Mouse (Mus musculus): ENCODE results near the gene Trap1. TPM values are rescaled to one million over a fixed set of nuclear protein-coding genes. Genes with fewer than 3 reads are reported as not detected.
"Not testable (repeated sequence)": the region's sequence is repeated elsewhere in the genome, so short reads cannot be mapped to it uniquely, and the experiment has no call there.

Trap1 gene
- polyA plus RNA-seq, 1 experiment from 2014 or later: 83.7 TPM

DNA sequence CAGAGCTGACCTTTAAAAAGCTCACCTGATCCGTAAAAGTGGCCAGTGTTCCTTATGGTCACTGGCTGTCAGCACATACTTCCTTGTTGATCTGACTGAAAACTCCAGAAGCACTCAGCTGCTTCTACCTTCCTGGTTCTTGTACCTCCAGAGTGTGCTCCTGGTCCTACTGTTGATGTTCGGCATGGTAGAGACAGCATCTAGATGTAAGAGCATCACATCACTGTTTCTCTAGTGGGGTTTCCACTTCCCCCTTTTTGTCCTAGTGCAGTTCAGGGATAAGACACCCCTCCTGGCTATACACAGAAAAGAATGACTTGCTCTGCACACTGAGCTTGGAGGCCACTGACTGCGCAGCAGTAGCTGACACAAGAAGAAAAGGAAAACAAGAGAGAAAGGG is 43.2 kb downstream of the Trap1 start:
- no peak for ATAC-seq (ENCODE audit: insufficient number of reproducible peaks, insufficient read depth, low FRiP score, low TSS enrichment, low read depth)
- 83% methylated on average over 3 of the region's 3 CpGs for WGBS
- no peaks in the 10 kb centered on the region; the same call in 1 of the 2 replicates for H3K9me3 ChIP-seq
- no peak overlapping the region for H3K4me3 ChIP-seq
- no peak overlapping the region for H3K9ac ChIP-seq
- H3K27ac ChIP-seq: no peak overlapping the region
- H3K27me3 ChIP-seq: no peaks in the 10 kb centered on the region
- no peaks in the 10 kb centered on the region for H3K4me1 ChIP-seq
- peaks cover 36% of the 10 kb centered on the region for H3K36me3 ChIP-seq
- no peak overlapping the region for H3K4me2 ChIP-seq

DNA sequence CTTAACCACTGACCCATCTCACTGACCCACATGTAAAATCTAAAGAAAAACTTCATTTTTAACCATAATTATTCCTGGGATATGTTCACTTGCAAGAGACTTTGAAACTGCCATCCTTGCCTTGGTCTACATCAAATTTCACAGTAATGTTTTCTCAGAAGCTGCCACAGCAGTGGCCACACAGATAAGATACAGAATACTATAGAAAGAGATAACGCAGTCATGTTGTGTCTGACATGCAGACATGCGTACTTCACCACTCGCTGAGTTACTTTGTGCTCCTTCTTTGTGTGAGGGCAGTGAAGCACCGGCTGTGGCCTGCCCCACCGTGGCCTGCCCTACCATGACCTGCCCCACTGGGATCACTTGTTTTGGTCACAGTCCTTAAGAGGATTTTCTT is 43.7 kb downstream of the Trap1 start:
- ATAC-seq (ENCODE audit: insufficient number of reproducible peaks, insufficient read depth, low FRiP score, low TSS enrichment, low read depth): no peak
- Histone ChIP-seq H3K27ac (no peak overlapping the region), H3K4me2 (no peak overlapping the region), H3K4me1 (no peaks in the 10 kb centered on the region), H3K9me3 (no peaks in the 10 kb centered on the region; the same call in 1 of the 2 replicates), H3K36me3 (peaks cover 31% of the 10 kb centered on the region), H3K4me3 (no peak overlapping the region), H3K27me3 (no peaks in the 10 kb centered on the region), H3K9ac (no peak overlapping the region)
- WGBS: 75% methylated on average over 5 of the region's 5 CpGs

DNA sequence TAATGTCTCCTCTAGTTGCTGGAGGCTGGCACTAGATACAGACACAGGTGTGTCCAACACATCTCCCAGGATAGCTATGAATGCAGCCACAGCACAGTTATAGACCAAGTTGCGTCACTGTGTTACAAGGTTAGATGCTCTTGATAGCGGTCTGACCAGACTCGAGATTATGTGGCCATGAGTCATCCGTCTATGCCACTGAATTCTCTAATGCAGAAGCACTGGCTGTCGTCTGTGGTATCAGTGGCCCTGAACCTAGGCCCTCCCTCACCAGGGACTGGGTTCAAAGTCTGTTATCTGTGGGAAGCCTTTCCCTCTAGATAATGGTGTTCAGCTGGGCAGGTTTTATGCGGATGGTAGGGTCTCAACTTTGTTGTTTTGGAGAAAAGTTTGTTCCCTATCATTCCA is 45.3 kb downstream of the Trap1 start:
- no peak for ATAC-seq (ENCODE audit: insufficient number of reproducible peaks, insufficient read depth, low FRiP score, low TSS enrichment, low read depth)
- no peaks in the 10 kb centered on the region for H3K27me3 ChIP-seq
- no peaks in the 10 kb centered on the region; the same call in 1 of the 2 replicates for H3K9me3 ChIP-seq
- 88% methylated on average over 6 of the region's 6 CpGs for WGBS
- no peak overlapping the region for H3K4me2 ChIP-seq
- H3K36me3 ChIP-seq: peaks cover 15% of the 10 kb centered on the region
- no peak overlapping the region for H3K9ac ChIP-seq
- no peaks in the 10 kb centered on the region for H3K4me1 ChIP-seq
- no peak overlapping the region for H3K27ac ChIP-seq
- no peak overlapping the region for H3K4me3 ChIP-seq

DNA sequence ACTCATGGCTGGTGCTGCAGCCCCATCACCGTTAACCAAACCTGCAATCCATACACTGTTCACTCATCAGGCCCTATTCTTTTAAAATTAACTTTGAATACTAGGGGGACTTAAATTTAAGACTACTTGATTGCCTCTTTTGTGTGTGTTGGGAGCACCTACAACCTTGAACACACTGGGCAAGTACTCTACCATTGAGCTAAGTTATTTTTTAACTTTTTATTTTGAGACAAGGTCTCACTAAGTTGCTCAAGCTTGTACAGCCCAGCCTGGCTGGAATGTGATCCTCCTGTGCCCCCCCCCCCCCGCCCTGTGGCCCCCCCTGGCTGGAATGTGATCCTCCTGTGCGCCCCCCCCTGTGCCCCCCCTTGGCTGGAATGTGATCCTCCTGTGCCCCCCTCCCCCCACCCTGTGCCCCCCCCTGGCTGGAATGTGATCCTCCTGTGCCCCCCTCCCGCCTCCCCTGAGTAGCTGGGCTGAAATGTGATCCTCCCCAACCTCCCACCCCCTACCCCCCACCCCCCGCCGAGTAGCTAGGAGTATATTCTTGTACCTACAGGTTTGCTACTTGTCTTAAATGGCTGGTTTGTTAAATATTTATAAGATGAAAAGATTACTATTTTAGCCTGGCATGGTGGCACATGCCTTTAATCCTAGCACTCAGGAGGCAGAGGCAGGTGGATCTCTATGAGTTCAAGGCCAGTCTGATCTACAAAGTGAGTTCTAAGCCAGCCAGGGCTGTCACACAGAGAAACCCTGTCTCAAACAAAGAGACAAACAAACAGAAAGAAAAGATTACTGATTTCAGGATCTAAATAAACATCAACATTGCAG is 46.0 kb downstream of the Trap1 start:
- no peaks in the 10 kb centered on the region for H3K4me1 ChIP-seq
- ATAC-seq (ENCODE audit: insufficient number of reproducible peaks, insufficient read depth, low FRiP score, low TSS enrichment, low read depth): no peak
- H3K4me2 ChIP-seq: no peak overlapping the region
- peaks cover 9% of the 10 kb centered on the region for H3K36me3 ChIP-seq
- H3K27ac ChIP-seq: no peak overlapping the region
- no peak overlapping the region for H3K9ac ChIP-seq
- 31% methylated on average over 4 of the region's 6 CpGs for WGBS
- no peaks in the 10 kb centered on the region; the same call in 1 of the 2 replicates for H3K9me3 ChIP-seq
- H3K27me3 ChIP-seq: no peaks in the 10 kb centered on the region
- no peak overlapping the region for H3K4me3 ChIP-seq

DNA sequence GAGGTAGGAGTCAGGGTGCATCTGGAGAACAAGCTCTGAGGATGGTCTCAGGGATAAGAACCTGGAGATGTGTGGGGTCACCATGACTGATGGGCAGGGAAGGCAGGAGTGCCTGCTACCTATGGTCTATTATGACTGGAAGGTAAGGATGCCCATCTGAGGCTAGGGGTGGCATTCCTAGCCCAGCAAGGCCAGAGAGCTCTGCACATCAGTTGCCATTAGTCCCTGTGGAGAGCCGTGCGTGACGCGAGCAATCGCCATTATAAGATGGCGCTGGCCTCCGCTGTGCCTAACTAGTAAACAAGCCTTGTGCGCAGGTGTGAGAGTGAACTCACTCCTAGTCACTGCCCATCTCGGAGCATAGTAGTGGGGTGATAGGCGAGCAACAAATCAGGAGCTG is 47.1 kb downstream of the Trap1 start:
- Histone ChIP-seq H3K36me3 (no peaks in the 10 kb centered on the region), H3K9ac (no peak overlapping the region), H3K4me1 (no peaks in the 10 kb centered on the region), H3K27ac (no peak overlapping the region), H3K27me3 (no peaks in the 10 kb centered on the region), H3K4me2 (no peak overlapping the region), H3K4me3 (no peak overlapping the region), H3K9me3 (no peaks in the 10 kb centered on the region; the same call in 1 of the 2 replicates)
- WGBS: 94% methylated on average over 10 of the region's 10 CpGs
- no peak for ATAC-seq (ENCODE audit: insufficient number of reproducible peaks, insufficient read depth, low FRiP score, low TSS enrichment, low read depth)

DNA sequence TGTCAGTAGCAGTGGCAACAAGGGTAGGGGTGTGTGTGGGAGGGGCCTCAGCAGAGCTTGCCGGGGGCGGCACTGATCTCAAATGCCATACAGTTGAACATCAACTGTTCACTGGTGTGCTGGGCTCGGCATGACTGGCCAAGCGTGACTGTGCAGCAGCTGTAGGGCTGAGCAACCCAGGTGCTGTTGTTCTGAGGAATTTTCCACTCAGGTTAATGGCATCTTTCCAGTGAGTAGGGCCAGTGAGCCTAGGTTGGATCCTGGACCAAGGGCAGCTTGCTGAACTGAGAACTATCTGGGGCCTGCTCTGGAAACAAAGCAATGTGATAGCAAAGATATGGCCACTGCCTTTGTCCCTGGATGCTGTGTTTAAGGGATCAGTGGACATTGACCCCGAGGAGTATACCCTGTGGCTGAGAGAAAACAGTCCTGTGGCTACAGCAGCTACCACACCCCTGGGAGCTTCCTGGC is 48.2 kb downstream of the Trap1 start:
- H3K27ac ChIP-seq: no peak overlapping the region
- no peak for ATAC-seq (ENCODE audit: insufficient number of reproducible peaks, insufficient read depth, low FRiP score, low TSS enrichment, low read depth)
- no peak overlapping the region for H3K9ac ChIP-seq
- no peaks in the 10 kb centered on the region for H3K36me3 ChIP-seq
- H3K9me3 ChIP-seq: no peaks in the 10 kb centered on the region; the same call in 1 of the 2 replicates
- no peak overlapping the region for H3K4me3 ChIP-seq
- no peaks in the 10 kb centered on the region for H3K4me1 ChIP-seq
- no peak overlapping the region for H3K4me2 ChIP-seq
- H3K27me3 ChIP-seq: no peaks in the 10 kb centered on the region
- WGBS: 81% methylated on average over 5 of the region's 5 CpGs

DNA sequence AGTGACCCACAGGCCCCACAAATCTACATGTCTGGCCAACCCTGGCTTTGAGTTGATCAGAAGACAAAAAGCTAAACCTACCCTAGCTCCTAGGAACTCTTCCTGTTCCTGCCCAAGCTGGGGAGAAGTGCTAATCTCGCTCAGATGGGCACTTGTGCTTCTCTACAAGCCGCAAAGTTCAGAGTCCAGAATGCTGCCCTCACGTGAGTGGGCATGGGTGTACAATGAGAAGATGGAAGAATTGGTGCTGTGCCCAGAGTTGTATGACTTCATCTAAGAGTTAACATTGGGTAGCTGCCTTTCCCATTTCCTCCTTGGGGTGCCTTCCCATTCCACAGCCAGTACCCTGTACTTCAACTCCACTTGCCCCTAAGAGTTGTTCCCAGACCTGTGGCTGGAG is 50.4 kb downstream of the Trap1 start:
- Histone ChIP-seq H3K4me1 (no peaks in the 10 kb centered on the region), H3K9me3 (no peaks in the 10 kb centered on the region), H3K4me3 (no peak overlapping the region), H3K4me2 (no peak overlapping the region), H3K36me3 (no peaks in the 10 kb centered on the region), H3K27me3 (no peaks in the 10 kb centered on the region), H3K9ac (no peak overlapping the region), H3K27ac (no peak overlapping the region)
- WGBS: 76% methylated on average over 3 of the region's 3 CpGs
- ATAC-seq (ENCODE audit: insufficient number of reproducible peaks, insufficient read depth, low FRiP score, low TSS enrichment, low read depth): no peak

DNA sequence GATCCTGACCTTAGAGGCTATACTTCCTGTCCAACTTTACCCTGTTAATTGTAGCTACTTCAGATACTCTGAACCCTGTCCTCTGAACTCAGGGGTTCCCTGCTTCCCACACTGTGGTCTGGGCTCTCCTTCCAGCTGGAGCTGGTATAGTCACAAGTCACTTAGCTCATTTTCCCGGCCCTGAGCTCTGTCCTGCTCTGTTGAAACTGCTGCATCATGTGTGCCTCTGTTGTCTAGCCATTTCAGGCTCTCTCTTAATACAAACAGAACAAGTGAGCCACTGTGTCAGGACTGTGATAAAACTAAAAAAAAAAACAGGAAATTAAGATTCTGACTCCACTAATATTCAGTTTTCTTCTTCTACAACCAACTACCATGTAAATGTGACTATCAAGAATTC is 51.0 kb downstream of the Trap1 start:
- Histone ChIP-seq H3K27ac (no peak overlapping the region), H3K27me3 (no peaks in the 10 kb centered on the region), H3K36me3 (no peaks in the 10 kb centered on the region), H3K9ac (no peak overlapping the region), H3K4me3 (no peak overlapping the region), H3K4me1 (no peaks in the 10 kb centered on the region), H3K4me2 (no peak overlapping the region), H3K9me3 (no peaks in the 10 kb centered on the region)
- ATAC-seq (ENCODE audit: insufficient number of reproducible peaks, insufficient read depth, low FRiP score, low TSS enrichment, low read depth): no peak
- WGBS: 50% methylated on average over 1 of the region's 1 CpGs

DNA sequence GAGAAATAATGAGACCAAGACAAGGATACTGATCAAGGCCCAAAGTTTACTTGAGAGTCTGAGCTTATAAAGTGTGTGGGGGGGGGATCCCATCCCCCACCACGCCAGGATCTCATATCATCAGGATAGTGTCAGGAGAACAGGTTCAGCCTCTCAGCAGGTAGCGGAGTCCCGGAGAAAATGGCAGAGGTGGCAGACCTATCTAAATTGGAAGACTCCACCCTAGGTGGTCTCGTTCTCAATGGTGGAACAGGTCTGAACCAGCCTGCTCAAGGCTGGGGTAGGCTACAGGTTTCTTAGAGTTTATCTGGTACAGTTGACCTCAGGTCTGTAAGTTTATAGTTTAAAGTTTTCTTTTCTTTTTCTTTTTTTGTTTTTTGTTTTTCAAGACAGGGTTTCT is 54.9 kb downstream of the Trap1 start:
- Histone ChIP-seq H3K9ac (no peak overlapping the region), H3K9me3 (no peaks in the 10 kb centered on the region), H3K27me3 (no peaks in the 10 kb centered on the region), H3K4me2 (no peak overlapping the region), H3K36me3 (no peaks in the 10 kb centered on the region), H3K4me1 (no peaks in the 10 kb centered on the region), H3K4me3 (no peak overlapping the region), H3K27ac (no peak overlapping the region)
- ATAC-seq (ENCODE audit: insufficient number of reproducible peaks, insufficient read depth, low FRiP score, low TSS enrichment, low read depth): no peak
- WGBS: 78% methylated on average over 4 of the region's 4 CpGs

DNA sequence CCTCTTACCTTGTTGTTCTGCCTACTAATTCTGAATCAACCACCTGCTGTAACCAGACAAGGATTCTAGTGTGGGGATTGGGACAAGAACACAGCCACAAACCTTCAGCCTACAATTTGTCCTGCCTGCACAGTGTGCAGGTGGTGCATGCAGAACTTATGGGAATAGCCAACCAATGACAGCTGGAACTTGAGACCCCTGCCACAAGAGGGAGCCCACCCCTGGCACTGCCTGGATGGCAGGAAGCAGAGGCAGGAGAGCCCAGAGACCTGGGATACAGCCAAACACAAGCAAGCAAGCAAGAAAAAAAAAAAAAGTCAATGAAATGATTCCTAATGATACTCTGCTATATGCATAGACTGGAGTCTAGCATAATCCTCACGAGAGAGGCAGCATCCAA is 56.4 kb downstream of the Trap1 start:
- ATAC-seq (ENCODE audit: insufficient number of reproducible peaks, insufficient read depth, low FRiP score, low TSS enrichment, low read depth): no peak
- Histone ChIP-seq H3K9ac (no peak overlapping the region), H3K27ac (no peak overlapping the region), H3K27me3 (no peaks in the 10 kb centered on the region), H3K4me2 (no peak overlapping the region), H3K4me3 (no peak overlapping the region), H3K9me3 (no peaks in the 10 kb centered on the region), H3K36me3 (no peaks in the 10 kb centered on the region), H3K4me1 (no peaks in the 10 kb centered on the region)
- 73% methylated on average over 1 of the region's 1 CpGs for WGBS

DNA sequence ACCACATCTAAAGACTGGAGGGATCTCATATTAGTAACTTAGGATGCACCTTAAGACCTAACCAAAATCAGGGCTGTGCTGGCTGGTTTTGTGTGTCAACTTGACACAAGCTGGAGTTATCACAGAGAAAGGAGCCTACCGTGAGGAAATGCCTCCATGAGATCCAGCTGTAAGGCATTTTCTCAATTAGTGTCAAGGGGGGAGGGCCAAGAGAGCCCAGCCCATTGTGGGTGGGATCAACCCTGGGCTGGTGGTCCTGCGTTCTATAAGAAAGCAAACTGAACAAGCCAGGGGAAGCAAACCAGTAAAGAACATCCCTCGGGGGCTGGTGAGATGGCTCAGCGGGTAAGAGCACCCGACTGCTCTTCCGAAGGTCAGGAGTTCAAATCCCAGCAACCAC is 60.2 kb downstream of the Trap1 start:
- not testable (repeated sequence) for H3K4me3 ChIP-seq; H3K27ac ChIP-seq; H3K9me3 ChIP-seq; H3K27me3 ChIP-seq; H3K9ac ChIP-seq; H3K36me3 ChIP-seq; ATAC-seq (ENCODE audit: insufficient number of reproducible peaks, insufficient read depth, low FRiP score, low TSS enrichment, low read depth); H3K4me2 ChIP-seq; H3K4me1 ChIP-seq
- WGBS: 34% methylated on average over 6 of the region's 6 CpGs

DNA sequence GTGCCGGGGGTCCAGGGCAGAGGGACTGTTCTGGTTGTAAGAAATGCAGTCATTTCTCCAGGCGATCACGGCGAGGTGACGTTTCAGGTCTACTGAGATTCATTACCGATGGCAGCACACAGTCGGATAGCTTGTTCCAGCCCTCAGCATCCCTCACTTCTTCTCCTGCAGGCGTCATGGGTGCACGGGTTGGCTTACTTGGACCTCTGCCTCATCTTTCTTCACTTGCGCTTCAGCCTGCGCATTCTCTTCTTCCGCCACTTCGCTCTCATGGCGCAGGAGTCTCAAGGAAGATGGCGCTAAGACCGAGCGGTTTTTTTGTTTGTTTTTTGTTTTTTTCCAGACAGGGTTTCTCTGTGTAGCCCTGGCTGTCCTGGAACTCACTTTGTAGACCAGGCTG is 60.8 kb downstream of the Trap1 start:
- ATAC-seq (ENCODE audit: insufficient number of reproducible peaks, insufficient read depth, low FRiP score, low TSS enrichment, low read depth); H3K27me3 ChIP-seq: not testable (repeated sequence)
- WGBS: 80% methylated on average over 17 of the region's 17 CpGs

More for the DNA sequence above, 60.8 kb downstream of the Trap1 start:
- not testable (repeated sequence) for H3K4me2 ChIP-seq, H3K4me3 ChIP-seq, H3K9me3 ChIP-seq, H3K4me1 ChIP-seq, H3K27ac ChIP-seq, H3K9ac ChIP-seq, H3K36me3 ChIP-seq
